Mouse (Mus musculus): ENCODE results near the gene Tvp23b. TPM values are rescaled to one million over a fixed set of nuclear protein-coding genes. Genes with fewer than 3 reads are reported as not detected.

Gene Tvp23b
- polyA plus RNA-seq, 1 experiment from 2014 or later, result 49.3 TPM

DNA sequence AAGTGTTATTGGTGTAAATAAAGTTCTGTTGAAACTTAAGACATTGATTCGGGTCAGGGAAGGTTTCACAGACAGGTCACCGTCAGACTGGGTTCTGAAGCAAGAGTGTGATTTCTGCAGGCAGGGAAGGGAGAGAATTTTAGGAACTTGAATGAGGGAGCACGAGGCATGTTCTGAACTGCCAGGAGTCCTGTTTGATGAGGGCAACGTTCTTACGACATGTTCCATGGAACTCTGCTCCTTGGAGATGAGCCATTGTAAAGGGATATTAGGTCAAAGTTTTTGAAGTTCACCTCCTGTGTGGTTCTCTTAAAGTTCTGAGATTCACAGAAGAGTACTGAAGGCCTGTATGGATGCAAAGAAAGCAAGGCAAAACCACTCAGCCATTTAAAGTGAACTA is 51.9 kb downstream of the Tvp23b start:
- H3K27ac ChIP-seq (replicated peaks in 1 of 2; ENCODE audit: control insufficient read depth in 1 of 2, insufficient read depth in 1 of 2, low read depth in 2 of 2, low read length in 2 of 2), result no peak overlapping the region
- H3K4me2 ChIP-seq (ENCODE audit: low read length), result no peak overlapping the region

DNA sequence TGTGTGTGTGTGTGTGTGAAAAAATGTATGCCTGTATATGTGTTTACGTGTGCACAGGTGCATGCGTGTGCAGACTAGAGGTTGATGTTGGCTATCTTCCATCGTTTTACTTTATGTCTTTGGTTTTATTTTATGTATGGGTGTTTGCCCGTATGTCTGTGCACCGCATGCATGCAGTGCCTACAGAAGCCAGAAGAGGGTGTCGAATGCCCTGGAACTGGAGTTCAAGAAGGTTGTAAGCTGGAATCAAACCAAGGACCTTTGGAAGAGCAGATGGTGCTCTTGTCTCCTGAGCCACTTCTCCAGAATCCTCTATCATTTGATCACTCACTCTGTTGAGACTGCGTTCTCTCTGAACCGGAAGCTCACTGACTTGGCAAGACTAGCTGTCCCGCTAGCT is 53.8 kb downstream of the Tvp23b start:
- Histone ChIP-seq H3K4me3 (ENCODE audit: control insufficient read depth in 1 of 2, insufficient read depth in 1 of 2, low read depth in 1 of 2, low read length in 2 of 2) (no peak overlapping the region), H3K4me2 (ENCODE audit: low read length) (no peak overlapping the region), H3K4me1 (ENCODE audit: control insufficient read depth in 2 of 2, insufficient read depth in 2 of 2, low read length in 2 of 2) (no peaks in the 10 kb centered on the region), H3K36me3 (ENCODE audit: control insufficient read depth, insufficient read depth, low read length) (no peaks in the 10 kb centered on the region), H3K9me3 (ENCODE audit: control insufficient read depth, low read length) (no peaks in the 10 kb centered on the region), H3K27ac (replicated peaks in 1 of 2; ENCODE audit: control insufficient read depth in 1 of 2, insufficient read depth in 1 of 2, low read depth in 2 of 2, low read length in 2 of 2) (no peak overlapping the region), H3K9ac (ENCODE audit: low read length) (no peak overlapping the region), H3K27me3 (ENCODE audit: control insufficient read depth, insufficient read depth, low read length) (no peaks in the 10 kb centered on the region)
- 85% methylated on average over 9 of the region's 9 CpGs for WGBS
- no peak for ATAC-seq (ENCODE audit: insufficient number of reproducible peaks, insufficient read depth, low FRiP score, low read depth)

More for the DNA sequence above, 51.9 kb downstream of the Tvp23b start:
- 79% methylated on average over 5 of the region's 5 CpGs for WGBS
- Histone ChIP-seq H3K9ac (ENCODE audit: low read length) (no peak overlapping the region), H3K27me3 (ENCODE audit: control insufficient read depth, insufficient read depth, low read length) (no peaks in the 10 kb centered on the region), H3K4me1 (ENCODE audit: control insufficient read depth in 2 of 2, insufficient read depth in 2 of 2, low read length in 2 of 2) (no peaks in the 10 kb centered on the region), H3K36me3 (ENCODE audit: control insufficient read depth, insufficient read depth, low read length) (no peaks in the 10 kb centered on the region), H3K4me3 (ENCODE audit: control insufficient read depth in 1 of 2, insufficient read depth in 1 of 2, low read depth in 1 of 2, low read length in 2 of 2) (no peak overlapping the region), H3K9me3 (ENCODE audit: control insufficient read depth, low read length) (0 out of 2 replicates have a peak, but pooled peaks cover 5% of the 10 kb centered on the region)
- ATAC-seq (ENCODE audit: insufficient number of reproducible peaks, insufficient read depth, low FRiP score, low read depth), result no peak

DNA sequence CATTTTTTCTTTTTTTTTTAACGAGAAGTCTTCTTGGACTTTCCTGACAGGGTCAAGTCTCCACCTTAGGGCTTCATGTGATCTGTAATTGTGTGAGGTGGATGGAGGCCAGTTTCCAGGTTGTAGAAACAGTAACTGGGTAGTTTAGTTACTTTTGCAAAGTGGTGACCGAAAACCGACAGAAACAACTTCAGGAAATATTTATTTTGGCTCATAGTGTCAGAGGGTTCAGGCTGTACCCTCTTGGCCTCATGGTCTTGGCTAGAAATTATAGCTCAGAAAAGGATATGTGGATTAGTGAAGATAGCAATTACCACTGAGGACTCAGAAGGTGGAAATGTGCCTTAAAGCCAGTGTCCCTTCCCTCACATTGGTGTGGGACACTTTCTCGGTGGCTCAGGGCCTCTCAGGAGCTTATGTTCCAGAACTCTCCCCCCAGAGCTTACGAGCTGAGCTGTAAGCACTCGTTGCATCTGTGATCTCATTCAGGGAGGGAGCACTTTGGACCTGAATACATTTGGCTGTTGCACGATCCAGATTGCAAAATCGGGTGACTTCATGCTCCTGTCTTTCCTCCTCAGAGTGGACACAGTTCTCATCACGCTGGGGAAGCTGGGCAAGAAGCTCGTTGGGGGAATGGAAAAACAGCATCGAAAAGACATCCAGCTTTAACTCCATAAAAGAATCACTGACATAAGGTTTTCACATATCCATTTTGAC is 55.7 kb downstream of the Tvp23b start:
- WGBS, result 76% methylated on average over 11 of the region's 11 CpGs
- H3K9me3 ChIP-seq (ENCODE audit: control insufficient read depth, low read length), result no peaks in the 10 kb centered on the region
- no peaks in the 10 kb centered on the region for H3K36me3 ChIP-seq (ENCODE audit: control insufficient read depth, insufficient read depth, low read length)
- no peak overlapping the region for H3K4me2 ChIP-seq (ENCODE audit: low read length)
- H3K9ac ChIP-seq (ENCODE audit: low read length), result no peak overlapping the region
- no peak overlapping the region for H3K27ac ChIP-seq (replicated peaks in 1 of 2; ENCODE audit: control insufficient read depth in 1 of 2, insufficient read depth in 1 of 2, low read depth in 2 of 2, low read length in 2 of 2)
- no peaks in the 10 kb centered on the region for H3K27me3 ChIP-seq (ENCODE audit: control insufficient read depth, insufficient read depth, low read length)
- H3K4me1 ChIP-seq (ENCODE audit: control insufficient read depth in 2 of 2, insufficient read depth in 2 of 2, low read length in 2 of 2), result no peaks in the 10 kb centered on the region
- no peak for ATAC-seq (ENCODE audit: insufficient number of reproducible peaks, insufficient read depth, low FRiP score, low read depth)
- no peak overlapping the region for H3K4me3 ChIP-seq (ENCODE audit: control insufficient read depth in 1 of 2, insufficient read depth in 1 of 2, low read depth in 1 of 2, low read length in 2 of 2)

GRCm38 (mm10) chr11:62937986-62938385 is 58.7 kb downstream of the Tvp23b start:
- no peaks in the 10 kb centered on the region for H3K4me1 ChIP-seq (ENCODE audit: control insufficient read depth in 2 of 2, insufficient read depth in 2 of 2, low read length in 2 of 2)
- no peaks in the 10 kb centered on the region for H3K9me3 ChIP-seq (ENCODE audit: control insufficient read depth, low read length)
- WGBS, result 56% methylated on average over 6 of the region's 6 CpGs
- no peak overlapping the region for H3K4me2 ChIP-seq (ENCODE audit: low read length)
- H3K27me3 ChIP-seq (ENCODE audit: control insufficient read depth, insufficient read depth, low read length), result no peaks in the 10 kb centered on the region
- no peak overlapping the region for H3K9ac ChIP-seq (ENCODE audit: low read length)
- no peak for ATAC-seq (ENCODE audit: insufficient number of reproducible peaks, insufficient read depth, low FRiP score, low read depth)
- no peaks in the 10 kb centered on the region for H3K36me3 ChIP-seq (ENCODE audit: control insufficient read depth, insufficient read depth, low read length)
- no peak overlapping the region for H3K4me3 ChIP-seq (ENCODE audit: control insufficient read depth in 1 of 2, insufficient read depth in 1 of 2, low read depth in 1 of 2, low read length in 2 of 2)
- H3K27ac ChIP-seq (replicated peaks in 1 of 2; ENCODE audit: control insufficient read depth in 1 of 2, insufficient read depth in 1 of 2, low read depth in 2 of 2, low read length in 2 of 2), result no peak overlapping the region

GRCm38 (mm10) chr11:62938921-62939320 is 59.7 kb downstream of the Tvp23b start:
- Histone ChIP-seq H3K27ac (replicated peaks in 1 of 2; ENCODE audit: control insufficient read depth in 1 of 2, insufficient read depth in 1 of 2, low read depth in 2 of 2, low read length in 2 of 2) (no peak overlapping the region), H3K27me3 (ENCODE audit: control insufficient read depth, insufficient read depth, low read length) (no peaks in the 10 kb centered on the region), H3K4me1 (ENCODE audit: control insufficient read depth in 2 of 2, insufficient read depth in 2 of 2, low read length in 2 of 2) (no peaks in the 10 kb centered on the region), H3K4me3 (ENCODE audit: control insufficient read depth in 1 of 2, insufficient read depth in 1 of 2, low read depth in 1 of 2, low read length in 2 of 2) (no peak overlapping the region), H3K4me2 (ENCODE audit: low read length) (no peak overlapping the region), H3K36me3 (ENCODE audit: control insufficient read depth, insufficient read depth, low read length) (no peaks in the 10 kb centered on the region), H3K9ac (ENCODE audit: low read length) (no peak overlapping the region), H3K9me3 (ENCODE audit: control insufficient read depth, low read length) (no peaks in the 10 kb centered on the region)
- ATAC-seq (ENCODE audit: insufficient number of reproducible peaks, insufficient read depth, low FRiP score, low read depth), result no peak
- 79% methylated on average over 5 of the region's 5 CpGs for WGBS

DNA sequence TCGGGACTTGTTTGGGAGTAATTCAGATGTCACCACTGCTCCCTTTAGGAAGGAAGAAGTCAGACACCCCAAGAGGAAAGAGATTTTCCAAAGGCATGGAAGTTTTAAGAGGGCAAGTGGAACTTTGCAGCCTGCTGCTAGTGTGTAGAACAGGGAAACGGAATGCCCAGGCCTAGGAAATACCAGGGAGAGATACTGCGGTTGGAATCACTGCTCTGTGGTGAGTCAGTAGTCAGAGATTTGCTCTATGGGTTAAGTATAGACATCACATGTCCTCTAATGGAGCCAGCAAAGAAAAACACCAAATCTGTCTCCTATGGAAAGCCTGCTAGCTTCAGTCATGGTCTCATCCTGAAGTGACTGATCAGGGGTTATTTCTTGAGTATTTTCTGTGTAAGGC is 60.9 kb downstream of the Tvp23b start:
- no peaks in the 10 kb centered on the region for H3K36me3 ChIP-seq (ENCODE audit: control insufficient read depth, insufficient read depth, low read length)
- ATAC-seq (ENCODE audit: insufficient number of reproducible peaks, insufficient read depth, low FRiP score, low read depth), result no peak
- WGBS, result 37% methylated on average over 3 of the region's 3 CpGs
- H3K27ac ChIP-seq (replicated peaks in 1 of 2; ENCODE audit: control insufficient read depth in 1 of 2, insufficient read depth in 1 of 2, low read depth in 2 of 2, low read length in 2 of 2), result no peak overlapping the region
- H3K9me3 ChIP-seq (ENCODE audit: control insufficient read depth, low read length), result no peaks in the 10 kb centered on the region
- H3K27me3 ChIP-seq (ENCODE audit: control insufficient read depth, insufficient read depth, low read length), result no peaks in the 10 kb centered on the region
- H3K4me2 ChIP-seq (ENCODE audit: low read length), result no peak overlapping the region
- H3K4me3 ChIP-seq (ENCODE audit: control insufficient read depth in 1 of 2, insufficient read depth in 1 of 2, low read depth in 1 of 2, low read length in 2 of 2), result no peak overlapping the region
- no peaks in the 10 kb centered on the region for H3K4me1 ChIP-seq (ENCODE audit: control insufficient read depth in 2 of 2, insufficient read depth in 2 of 2, low read length in 2 of 2)
- H3K9ac ChIP-seq (ENCODE audit: low read length), result no peak overlapping the region

DNA sequence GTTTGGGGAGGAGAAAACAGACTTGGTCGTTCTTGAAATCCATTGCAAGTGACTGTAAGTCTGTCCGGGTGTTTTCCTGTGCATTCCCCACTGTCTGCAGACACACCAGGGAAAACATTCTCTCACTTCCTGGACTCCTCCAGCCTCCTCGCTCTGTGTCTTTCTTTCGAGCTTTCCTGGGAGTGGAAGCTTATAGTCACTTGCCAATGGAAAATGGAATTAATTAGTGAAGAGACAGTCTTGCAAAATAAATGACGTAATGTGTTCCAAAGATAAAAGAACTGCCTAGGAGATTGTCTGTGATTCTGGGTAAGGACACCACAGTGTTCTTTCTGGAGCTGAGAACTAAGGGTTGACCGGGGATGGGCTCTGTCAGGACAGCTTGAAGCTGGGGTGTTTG is 64.3 kb downstream of the Tvp23b start:
- no peak overlapping the region for H3K4me3 ChIP-seq (ENCODE audit: control insufficient read depth in 1 of 2, insufficient read depth in 1 of 2, low read depth in 1 of 2, low read length in 2 of 2)
- H3K27ac ChIP-seq (replicated peaks in 1 of 2; ENCODE audit: control insufficient read depth in 1 of 2, insufficient read depth in 1 of 2, low read depth in 2 of 2, low read length in 2 of 2), result no peak overlapping the region
- no peaks in the 10 kb centered on the region for H3K9me3 ChIP-seq (ENCODE audit: control insufficient read depth, low read length)
- no peaks in the 10 kb centered on the region for H3K4me1 ChIP-seq (ENCODE audit: control insufficient read depth in 2 of 2, insufficient read depth in 2 of 2, low read length in 2 of 2)
- H3K36me3 ChIP-seq (ENCODE audit: control insufficient read depth, insufficient read depth, low read length), result no peaks in the 10 kb centered on the region
- no peaks in the 10 kb centered on the region for H3K27me3 ChIP-seq (ENCODE audit: control insufficient read depth, insufficient read depth, low read length)
- WGBS, result 58% methylated on average over 6 of the region's 6 CpGs
- ATAC-seq (ENCODE audit: insufficient number of reproducible peaks, insufficient read depth, low FRiP score, low read depth), result no peak
- no peak overlapping the region for H3K9ac ChIP-seq (ENCODE audit: low read length)
- no peak overlapping the region for H3K4me2 ChIP-seq (ENCODE audit: low read length)

DNA sequence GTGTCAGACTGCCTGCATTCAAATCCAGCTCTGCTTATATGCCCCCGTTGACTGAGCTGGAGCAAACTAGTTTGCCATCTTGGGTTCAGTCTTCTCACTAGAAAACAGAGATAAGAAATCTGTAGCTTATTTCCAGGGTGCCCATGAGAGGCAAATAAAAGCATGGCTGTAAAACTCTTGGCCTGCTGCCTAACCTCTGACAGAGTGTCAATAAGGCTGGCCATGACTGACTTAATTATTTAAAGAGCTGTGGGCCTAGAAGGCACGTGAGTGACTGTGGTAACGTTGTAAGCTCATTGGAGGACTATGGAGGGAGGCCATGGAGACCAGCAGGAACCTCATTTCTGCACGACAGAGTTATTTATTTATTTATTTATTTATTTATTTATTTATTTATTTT is 66.3 kb downstream of the Tvp23b start:
- H3K4me1 ChIP-seq (ENCODE audit: control insufficient read depth in 2 of 2, insufficient read depth in 2 of 2, low read length in 2 of 2), result no peaks in the 10 kb centered on the region
- no peaks in the 10 kb centered on the region for H3K9me3 ChIP-seq (ENCODE audit: control insufficient read depth, low read length)
- H3K27ac ChIP-seq (replicated peaks in 1 of 2; ENCODE audit: control insufficient read depth in 1 of 2, insufficient read depth in 1 of 2, low read depth in 2 of 2, low read length in 2 of 2), result no peak overlapping the region
- H3K36me3 ChIP-seq (ENCODE audit: control insufficient read depth, insufficient read depth, low read length), result no peaks in the 10 kb centered on the region
- H3K4me3 ChIP-seq (ENCODE audit: control insufficient read depth in 1 of 2, insufficient read depth in 1 of 2, low read depth in 1 of 2, low read length in 2 of 2), result no peak overlapping the region
- H3K4me2 ChIP-seq (ENCODE audit: low read length), result no peak overlapping the region
- 62% methylated on average over 4 of the region's 4 CpGs for WGBS
- H3K9ac ChIP-seq (ENCODE audit: low read length), result no peak overlapping the region
- ATAC-seq (ENCODE audit: insufficient number of reproducible peaks, insufficient read depth, low FRiP score, low read depth), result no peak
- H3K27me3 ChIP-seq (ENCODE audit: control insufficient read depth, insufficient read depth, low read length), result no peaks in the 10 kb centered on the region

Measured in heart, embryonic 14.5 days (tissue).